Mouse (Mus musculus) limb, embryonic 14.5 days (tissue): ENCODE measurements around the gene Prl8a2. TPM values are rescaled to one million over a fixed set of nuclear protein-coding genes. Genes with fewer than 3 reads are reported as not detected.

Source experiments
- ATAC-seq: fragments of 200-750 bp; cut with Nextera tagmentation; 2 replicates; pipeline ENCODE4 v1.8.0; 2017; ENCODE audit warnings: low read depth, moderate number of reproducible peaks, moderate TSS enrichment; ENCODE audit not compliant: low FRiP score
- DNase-seq: peaks from one replicate; pipeline ENCODE4 v3.0.0-alpha.2; 2015; ENCODE audit warnings: low spot score
- H3K27ac ChIP-seq: fragments of 300-500 bp; sonication (generic); replicated peaks from 2 replicates; pipeline ENCODE4 v1.5.1; 2014; ENCODE audit warnings: low read depth, mild to moderate bottlenecking, low read length, moderate library complexity, mixed read lengths
- H3K27me3 ChIP-seq: fragments of 300-500 bp; sonication (generic); 2 replicates; pipeline ENCODE4 v1.6.1; 2014; ENCODE audit warnings: low read length, mixed read lengths; ENCODE audit not compliant: control insufficient read depth, insufficient read depth
- H3K36me3 ChIP-seq: fragments of 300-500 bp; sonication (generic); 2 replicates; pipeline ENCODE4 v1.6.1; 2014; ENCODE audit warnings: mild to moderate bottlenecking, low read length, moderate library complexity, mixed read lengths; ENCODE audit not compliant: control insufficient read depth, insufficient read depth
- H3K4me1 ChIP-seq: fragments of 300-500 bp; sonication (generic); 2 replicates; pipeline ENCODE4 v1.6.1; 2014; ENCODE audit warnings: antibody characterized with exemption, low read length, mixed read lengths; ENCODE audit not compliant: control insufficient read depth, insufficient read depth
- H3K4me2 ChIP-seq: fragments of 300-500 bp; sonication (generic); replicated peaks from 2 replicates; pipeline ENCODE4 v1.6.1; 2014; ENCODE audit warnings: low read depth, mild to moderate bottlenecking, low read length, moderate library complexity; ENCODE audit not compliant: severe bottlenecking
- H3K4me3 ChIP-seq: fragments of 300-500 bp; sonication (generic); replicated peaks from 2 replicates; pipeline ENCODE4 v1.5.1; 2014; ENCODE audit warnings: low read length
- H3K9ac ChIP-seq: fragments of 300-500 bp; sonication (generic); 2 replicates; pipeline ENCODE4 v1.6.1; 2014; ENCODE audit warnings: mild to moderate bottlenecking, low read depth, low read length, moderate library complexity; ENCODE audit not compliant: severe bottlenecking
- H3K9me3 ChIP-seq: fragments of 300-500 bp; sonication (generic); 2 replicates; pipeline ENCODE4 v1.6.1; 2016; ENCODE audit warnings: low read length; ENCODE audit not compliant: control insufficient read depth
- POLR2A ChIP-seq: fragments of 200-500 bp; IDR thresholded peaks from 2 replicates; pipeline ENCODE4 v1.8.0; 2012; ENCODE audit warnings: inconsistent platforms, mild to moderate bottlenecking, moderate library complexity, borderline replicate concordance; ENCODE audit not compliant: insufficient read depth, insufficient read length; ENCODE audit errors: extremely low read depth
- WGBS: fragments of 180-500 bp; shearing (Covaris S2); extraction: QIAGEN DNeasy Blood & Tissue Kit; methylation state at CpG from one replicate; pipeline ENCODE4 v1.1.7; 2014; 5-methylcytosine and 5-hydroxymethylcytosine counted together
- polyA plus RNA-seq, 2 experiments: library from polyadenylated mRNA; depleted of rRNA in 1 of 2; stranded (reverse) in 1 of 2; unstranded in 1 of 2; fragments of >200 nt; fragmentation: Nextera tagmentation in 1 of 2; extraction: Ambion mirVana in 1 of 2; gene quantifications; 2 replicates each; pipeline versions ENCODE4 v1.2.1 to v1.2.3; 2012 to 2014

Gene Prl8a2
- polyA plus RNA-seq (2012; rRNA removed), result 0.60 TPM in 1 of 2 replicates, not detected in the other
- polyA plus RNA-seq (2014; fragmentation: Nextera tagmentation; extraction: Ambion mirVana), result not detected in 2 replicates

DNA sequence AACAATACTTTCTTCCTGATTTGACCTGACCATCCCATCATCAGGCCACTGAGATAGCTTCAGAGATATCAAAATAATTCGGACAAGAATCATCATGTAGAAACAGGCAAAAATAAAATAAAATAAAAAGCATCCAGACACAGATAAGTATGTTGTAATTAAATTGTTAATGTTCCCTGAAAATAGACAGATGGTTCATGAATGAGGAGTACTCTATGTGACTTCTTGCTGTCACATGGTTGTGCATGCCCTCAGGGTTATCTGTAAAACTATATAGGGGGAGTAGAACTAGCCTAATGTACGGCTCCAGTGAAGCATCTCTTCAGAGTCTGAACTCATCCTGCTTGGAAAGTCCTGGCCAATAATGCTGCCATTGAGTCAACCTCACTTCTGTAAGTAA, at the start of gene Prl8a2:
Gene Prl8a2 (plus strand): TSS at position 301 of the 400 bp plus-strand sequence.
- Histone ChIP-seq H3K4me1 (no peaks in the 10 kb centered on the region), H3K27me3 (no peaks in the 10 kb centered on the region), H3K36me3 (no peaks in the 10 kb centered on the region), H3K9ac (no peak within 1 kb of the TSS), H3K27ac (no peak within 1 kb of the TSS), H3K4me2 (no peak within 1 kb of the TSS), H3K4me3 (no peak within 1 kb of the TSS), H3K9me3 (no peaks in the 10 kb centered on the region)
- ATAC-seq (no peak), DNase-seq (no peak)
- TF ChIP-seq POLR2A, result no peak
- WGBS, result 78% methylated on average over 2 of the region's 2 CpGs

DNA sequence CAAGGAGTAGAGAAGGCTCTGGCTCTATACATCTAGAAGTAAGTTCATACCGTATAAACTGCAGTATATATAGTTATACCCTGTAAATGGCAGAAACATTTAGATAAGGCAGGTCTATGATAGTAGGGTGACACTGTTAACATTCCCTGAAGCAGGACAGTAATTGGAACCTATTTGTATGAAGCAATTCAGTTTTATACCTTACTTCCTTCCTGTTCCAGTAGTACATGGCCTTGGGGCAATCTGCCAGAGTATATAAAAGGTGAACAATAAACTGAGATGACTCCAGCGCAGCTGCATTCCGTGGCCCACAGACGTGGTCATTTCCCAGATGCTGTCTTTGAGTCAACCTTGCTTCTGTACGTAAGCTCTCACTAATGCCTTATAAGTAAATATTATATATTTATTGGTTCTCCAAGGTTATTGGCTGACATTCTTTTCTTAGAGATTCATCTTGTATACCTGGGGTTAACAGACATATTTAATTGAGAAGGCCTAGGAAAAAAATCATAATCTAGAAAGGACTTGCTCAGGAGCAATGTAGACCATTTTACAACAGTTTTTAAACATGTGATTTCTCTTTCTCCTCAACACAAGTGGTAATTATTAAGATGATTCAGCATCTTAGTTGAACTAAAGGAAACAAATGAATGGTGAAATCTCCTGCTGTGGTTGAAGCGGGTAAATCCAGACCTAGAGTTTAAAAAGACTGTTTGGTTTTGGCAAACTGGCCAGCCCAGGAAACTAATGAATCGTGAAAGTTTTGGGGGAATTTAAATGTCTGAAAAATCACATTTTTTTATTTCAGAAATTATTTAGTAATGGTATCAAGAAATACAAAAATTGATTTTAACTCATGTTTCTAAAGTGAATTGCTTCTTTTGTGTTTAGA, 32.9 kb upstream of the Prl8a2 start, which contains the start of gene Prl6a1:
Gene Prl6a1 (plus strand): TSS at position 294 of the 892 bp plus-strand sequence.
- Histone ChIP-seq H3K4me1 (no peaks in the 10 kb centered on the region), H3K27ac (no peak within 1 kb of the TSS), H3K4me3 (no peak within 1 kb of the TSS), H3K4me2 (no peak within 1 kb of the TSS), H3K36me3 (no peaks in the 10 kb centered on the region), H3K9ac (no peak within 1 kb of the TSS), H3K9me3 (no peaks in the 10 kb centered on the region), H3K27me3 (no peaks in the 10 kb centered on the region)
- 37% methylated on average over 7 of the region's 7 CpGs for whole genome bisulfite sequencing
- no peak for TF ChIP-seq POLR2A
- DNase-seq (peak; percentile 3), ATAC-seq (no peak)

GRCm38 (mm10) chr13:27334989-27335388, 10.5 kb upstream of the Prl8a2 start:
- Histone ChIP-seq H3K36me3 (no peaks in the 10 kb centered on the region), H3K9me3 (no peaks in the 10 kb centered on the region), H3K4me3 (no peak overlapping the region), H3K4me1 (no peaks in the 10 kb centered on the region), H3K4me2 (no peak overlapping the region), H3K27me3 (no peaks in the 10 kb centered on the region), H3K27ac (no peak overlapping the region), H3K9ac (no peak overlapping the region)
- ATAC-seq (no peak), DNase-seq (no peak)
- TF ChIP-seq POLR2A, result no peak
- WGBS, result 95% methylated on average over 1 of the region's 1 CpGs

DNA sequence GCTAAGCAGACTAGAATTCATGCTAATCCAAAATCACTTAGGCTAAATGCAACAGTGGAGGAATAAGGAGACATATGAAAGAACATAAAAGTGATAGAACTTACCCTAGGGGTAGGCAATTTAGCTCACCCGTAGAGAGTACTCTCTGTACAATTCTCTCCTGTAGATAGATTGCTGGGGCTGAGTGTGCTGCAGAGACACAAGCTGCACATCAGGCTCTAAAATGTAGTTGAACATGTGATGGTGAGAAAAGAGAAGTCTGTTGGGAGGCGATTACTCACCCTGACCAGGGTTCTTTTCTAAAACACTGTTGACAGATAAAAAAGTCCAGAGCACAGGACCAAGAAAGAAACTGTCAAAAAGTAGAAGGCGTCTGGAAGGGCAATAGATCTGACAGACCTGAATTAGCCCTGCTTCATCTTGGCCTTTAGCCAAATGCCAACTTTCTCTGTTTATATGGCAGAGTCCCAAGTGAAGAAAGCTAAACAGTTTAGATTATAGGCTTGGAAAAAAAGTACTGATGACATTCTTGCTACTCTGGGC, 2.7 kb upstream of the Prl8a2 start:
- H3K36me3 ChIP-seq, result no peaks in the 10 kb centered on the region

DNA sequence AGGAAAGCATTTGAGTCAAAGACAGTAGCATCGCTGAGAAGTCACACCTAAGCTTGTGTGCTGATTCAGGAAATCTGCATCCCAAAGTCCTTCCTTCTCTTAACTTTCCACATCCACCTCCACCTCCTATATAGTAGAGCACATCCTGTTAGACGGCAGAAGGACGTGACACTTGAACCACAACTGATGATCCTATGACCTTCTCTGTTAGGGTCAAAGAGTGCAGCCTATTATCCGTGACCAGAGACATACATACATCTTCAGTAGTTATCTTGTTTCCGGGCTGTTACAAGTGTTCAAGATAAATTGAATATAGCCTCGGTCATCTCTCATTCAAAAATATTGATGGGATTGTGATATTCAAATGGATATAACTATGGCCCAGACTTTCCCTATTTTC, 45.3 kb downstream of the Prl8a2 start, which contains the start of gene Prl2b1:
Gene Prl2b1 (minus strand): TSS at position 101 of the 400 bp plus-strand sequence.
- Histone ChIP-seq H3K9ac (no peak within 1 kb of the TSS), H3K27ac (no peak within 1 kb of the TSS), H3K27me3 (no peaks in the 10 kb centered on the region), H3K4me1 (no peaks in the 10 kb centered on the region), H3K4me2 (no peak within 1 kb of the TSS), H3K4me3 (no peak within 1 kb of the TSS), H3K36me3 (no peaks in the 10 kb centered on the region), H3K9me3 (no peaks in the 10 kb centered on the region)
- ATAC-seq (no peak), DNase-seq (no peak)
- 86% methylated on average over 6 of the region's 6 CpGs for WGBS
- TF ChIP-seq POLR2A, result no peak

More for the DNA sequence above, 2.7 kb upstream of the Prl8a2 start:
- Histone ChIP-seq H3K27me3 (no peaks in the 10 kb centered on the region), H3K4me1 (no peaks in the 10 kb centered on the region), H3K9ac (no peak overlapping the region), H3K9me3 (no peaks in the 10 kb centered on the region), H3K27ac (no peak overlapping the region), H3K4me3 (no peak overlapping the region), H3K4me2 (no peak overlapping the region)
- ATAC-seq, result no peak
- no peak for DNase-seq
- 59% methylated on average over 3 of the region's 3 CpGs for WGBS
- TF ChIP-seq POLR2A, result no peak
